Mouse (Mus musculus) forebrain, embryonic 16.5 days (tissue): Measurements from ENCODE around the gene Zfp865. TPM values are rescaled to one million over a fixed set of nuclear protein-coding genes. Genes with fewer than 3 reads are reported as not detected.
"Not testable (repeated sequence)": the region's sequence is repeated elsewhere in the genome, so short reads cannot be mapped to it uniquely, and the experiment has no call there.

Experiments
- ATAC-seq: fragments of 200-750 bp; cut with Nextera tagmentation; 2 replicates; pipeline ENCODE4 v1.8.0; 2017; ENCODE audit warnings: mild to moderate bottlenecking, moderate library complexity
- H3K27ac ChIP-seq: fragments of 300-500 bp; sonication (generic); 2 replicates; pipeline ENCODE4 v1.5.1; 2014; ENCODE audit warnings: low read length, control low read depth
- H3K27me3 ChIP-seq: fragments of 300-500 bp; sonication (generic); replicated peaks from 2 replicates; pipeline ENCODE4 v1.6.1; 2014; ENCODE audit warnings: low read length; ENCODE audit not compliant: control insufficient read depth, insufficient read depth
- H3K36me3 ChIP-seq: fragments of 300-500 bp; sonication (generic); 2 replicates; pipeline ENCODE4 v1.6.1; 2014; ENCODE audit not compliant: control insufficient read depth, insufficient read depth
- H3K4me1 ChIP-seq: fragments of 300-500 bp; sonication (generic); replicated peaks from 2 replicates; pipeline ENCODE4 v1.6.1; 2014; ENCODE audit warnings: low read length; ENCODE audit not compliant: control insufficient read depth, insufficient read depth
- H3K4me2 ChIP-seq: fragments of 300-500 bp; sonication (generic); 2 replicates; pipeline ENCODE4 v1.6.1; 2014; ENCODE audit warnings: mild to moderate bottlenecking, low read length, control low read depth
- H3K4me3 ChIP-seq: fragments of 300-500 bp; sonication (generic); replicated peaks from 2 replicates; pipeline ENCODE4 v1.5.1; 2014; ENCODE audit warnings: mild to moderate bottlenecking, low read length, control low read depth
- H3K9ac ChIP-seq: fragments of 300-500 bp; sonication (generic); replicated peaks from 2 replicates; pipeline ENCODE4 v1.6.1; 2014; ENCODE audit warnings: low read depth, low read length, control low read depth
- H3K9me3 ChIP-seq: fragments of 300-500 bp; sonication (generic); 2 replicates; pipeline ENCODE4 v1.6.1; 2016; ENCODE audit warnings: low read length; ENCODE audit not compliant: control insufficient read depth
- WGBS: fragments of 180-500 bp; shearing (Covaris S2); extraction: QIAGEN DNeasy Blood & Tissue Kit; methylation state at CpG from one replicate; pipeline ENCODE4 v1.1.7; 2014; 5-methylcytosine and 5-hydroxymethylcytosine counted together
- polyA plus RNA-seq: library from polyadenylated mRNA; unstranded; fragments of >200 nt; fragmentation: Nextera tagmentation; extraction: Ambion mirVana; gene quantifications from 2 replicates; pipeline ENCODE4 v1.2.1, GENCODE M21; 2015

Gene Zfp865
- polyA plus RNA-seq, 1 experiment from 2014 or later = 6.5 TPM

DNA sequence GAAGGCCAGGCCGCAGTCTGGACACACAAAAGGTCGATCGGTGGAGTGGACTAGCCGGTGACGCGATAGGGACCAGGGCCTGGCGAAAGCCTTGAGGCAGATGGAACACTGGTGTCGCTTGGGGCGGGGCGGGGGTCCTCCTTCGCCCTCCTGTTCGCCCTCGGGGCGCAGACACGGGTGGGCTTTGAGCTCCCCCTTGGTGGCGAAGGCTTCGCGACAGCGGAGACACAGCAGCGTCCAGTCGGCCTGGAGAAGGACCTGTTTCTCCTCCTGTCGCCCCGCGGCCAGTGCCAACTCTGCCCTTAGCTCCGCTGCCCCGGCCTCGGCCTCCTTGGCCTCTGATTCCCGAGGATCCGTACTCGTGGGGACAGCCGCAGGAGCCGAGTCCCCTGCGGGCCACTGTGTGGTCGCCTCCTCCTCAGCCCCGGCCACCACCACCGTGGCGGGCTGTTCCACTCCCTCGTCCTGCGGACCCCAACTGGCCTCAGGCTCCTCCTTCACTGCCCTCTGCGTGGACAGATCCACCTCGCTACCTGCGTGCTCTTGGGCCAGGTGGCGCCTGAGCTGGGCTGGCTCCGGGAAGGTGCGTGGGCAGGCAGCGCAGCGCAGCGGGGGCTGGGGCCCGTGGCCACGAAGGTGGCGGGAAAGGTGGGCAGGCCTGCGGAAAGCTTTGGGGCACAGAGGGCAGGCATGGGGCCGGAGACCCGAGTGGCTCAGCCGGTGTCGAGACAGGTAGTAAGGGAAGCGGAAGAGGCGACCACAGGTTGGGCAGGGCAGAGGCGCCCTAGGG, 26.0 kb upstream of the Zfp865 start:
- no peak overlapping the region for H3K27ac ChIP-seq
- no peak for ATAC-seq
- WGBS = 55% methylated on average over 58 of the region's 59 CpGs
- peaks cover 21% of the 10 kb centered on the region for H3K36me3 ChIP-seq
- H3K4me1 ChIP-seq = peaks cover 39% of the 10 kb centered on the region
- no peak overlapping the region for H3K9ac ChIP-seq
- H3K4me3 ChIP-seq = peak overlapping the region; percentile 2; the same call in 1 of the 2 replicates
- no peaks in the 10 kb centered on the region for H3K9me3 ChIP-seq
- H3K4me2 ChIP-seq = peak overlapping the region; percentile 90
- H3K27me3 ChIP-seq = no peaks in the 10 kb centered on the region

DNA sequence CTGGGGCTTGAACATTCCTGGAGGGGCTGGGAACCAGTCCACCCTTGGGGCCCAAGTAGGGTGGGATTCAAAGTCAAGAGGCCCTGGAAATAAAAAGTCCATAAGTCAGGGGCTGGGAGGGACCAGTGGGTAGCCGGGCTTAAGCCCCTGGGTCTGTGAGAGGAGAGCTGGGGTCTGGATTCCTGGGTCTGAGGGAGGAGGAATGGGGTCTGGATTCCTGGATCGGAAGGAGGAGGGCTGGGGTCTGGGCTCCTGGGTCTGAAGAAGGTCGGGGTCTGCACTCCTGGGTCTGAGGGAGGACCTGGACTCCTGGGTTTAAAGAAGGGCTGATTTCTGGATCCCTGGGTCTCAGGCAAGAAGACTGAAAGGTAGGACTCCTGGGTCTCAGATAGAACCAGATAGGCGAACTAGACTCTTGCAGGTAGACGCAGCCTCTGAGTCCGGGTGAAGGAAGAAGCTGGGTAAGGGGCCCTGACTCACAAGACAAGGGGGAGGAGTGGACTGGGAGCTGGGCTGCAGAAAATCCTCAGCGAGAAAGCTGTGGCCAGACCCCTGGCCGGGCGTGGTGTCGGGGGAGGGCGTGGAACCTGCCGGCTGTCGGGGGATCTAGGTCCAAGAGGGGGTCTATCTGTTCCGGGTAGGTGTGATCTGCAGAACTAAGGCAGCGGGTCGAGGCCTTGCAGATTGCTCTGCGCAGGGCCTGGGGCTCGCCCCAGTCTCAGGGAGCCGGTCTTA, 24.7 kb upstream of the Zfp865 start:
- peak overlapping the region; percentile 33 for H3K27ac ChIP-seq
- H3K4me2 ChIP-seq = peak overlapping the region; percentile 90
- H3K27me3 ChIP-seq = no peaks in the 10 kb centered on the region
- peak overlapping the region; percentile 73 for H3K9ac ChIP-seq
- H3K36me3 ChIP-seq = peaks cover 21% of the 10 kb centered on the region
- peak; percentile 2 for ATAC-seq
- H3K4me1 ChIP-seq = peaks cover 39% of the 10 kb centered on the region
- no peaks in the 10 kb centered on the region for H3K9me3 ChIP-seq
- WGBS = 4% methylated on average over 19 of the region's 19 CpGs
- peak overlapping the region; percentile 55 for H3K4me3 ChIP-seq

DNA sequence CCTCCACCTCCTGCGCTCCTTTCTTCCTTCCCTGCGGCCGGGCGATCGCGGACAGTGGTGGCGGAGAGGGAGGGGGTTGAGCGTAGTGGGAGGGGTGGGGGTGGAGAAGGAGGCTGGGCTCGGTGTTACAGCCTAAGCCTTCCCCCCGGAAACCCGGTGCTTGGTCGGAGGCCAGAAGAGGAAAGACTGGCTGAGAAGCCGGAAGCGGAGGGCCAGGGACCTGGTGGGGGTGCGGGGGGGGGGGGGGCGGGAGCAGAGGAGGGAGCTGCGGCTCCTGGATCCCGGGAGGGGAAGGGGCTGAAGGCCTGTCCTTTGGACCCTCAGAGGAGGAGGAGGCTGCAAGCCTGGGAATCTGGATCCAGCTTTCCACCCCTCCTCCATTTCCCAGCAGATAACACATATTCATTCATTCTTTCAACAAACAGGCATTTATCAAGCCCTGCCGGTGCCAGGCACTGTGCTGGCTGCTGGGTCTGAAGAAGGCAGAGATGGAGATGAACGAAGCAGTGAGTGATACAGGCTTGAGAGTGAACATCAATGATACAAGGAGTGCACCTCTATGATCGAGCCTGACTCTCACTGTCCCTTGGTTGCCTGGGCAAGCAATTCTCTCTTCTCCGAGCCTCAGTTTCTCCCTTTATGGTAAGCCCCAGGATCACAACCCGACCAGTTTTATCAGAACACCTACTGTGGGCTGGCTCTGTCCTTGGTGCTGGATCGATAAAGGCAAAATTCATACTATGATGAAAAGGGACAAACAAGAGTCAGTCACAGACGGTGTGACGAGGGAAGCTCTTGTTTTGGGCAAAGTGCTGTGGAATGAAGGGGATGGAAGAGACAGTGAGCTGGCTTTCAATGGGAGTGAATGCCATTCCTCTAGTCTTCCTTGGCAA, 23.9 kb upstream of the Zfp865 start, which contains the start of gene Zfp579:
TSS of gene Zfp579 (minus strand) at position 156 of the 893 bp plus-strand sequence.
- H3K4me3 ChIP-seq = peak within 1 kb of the TSS; percentile 55
- no peaks in the 10 kb centered on the region for H3K27me3 ChIP-seq
- WGBS = 3% methylated on average over 22 of the region's 26 CpGs
- peak within 1 kb of the TSS; percentile 90 for H3K4me2 ChIP-seq
- H3K9me3 ChIP-seq = no peaks in the 10 kb centered on the region
- peaks cover 21% of the 10 kb centered on the region for H3K36me3 ChIP-seq
- peak within 1 kb of the TSS; percentile 82 for H3K27ac ChIP-seq
- peak within 1 kb of the TSS; percentile 73 for H3K9ac ChIP-seq
- ATAC-seq = peak; percentile 84
- H3K4me1 ChIP-seq = peaks cover 39% of the 10 kb centered on the region

DNA sequence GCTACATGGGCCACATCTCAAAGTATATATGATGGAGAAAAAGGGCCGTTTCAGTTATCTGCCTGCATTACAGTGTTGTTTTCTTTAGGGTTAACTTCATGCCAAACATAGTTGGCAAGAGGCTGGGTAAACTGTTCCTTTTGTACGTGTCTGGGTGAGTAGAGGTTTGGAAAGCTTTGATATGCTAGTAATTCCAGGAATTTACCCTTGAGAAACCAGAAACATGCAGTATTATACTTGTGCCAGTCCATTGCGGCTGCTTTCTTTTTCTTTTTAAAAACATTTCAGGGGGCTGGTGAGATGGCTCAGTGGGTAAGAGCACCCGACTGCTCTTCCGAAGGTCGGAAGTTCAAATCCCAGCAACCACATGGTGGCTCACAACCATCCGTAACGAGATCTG, 23.2 kb upstream of the Zfp865 start:
- H3K36me3 ChIP-seq = peaks cover 14% of the 10 kb centered on the region
- no peak for ATAC-seq
- H3K4me3 ChIP-seq = peak overlapping the region; percentile 55
- H3K27ac ChIP-seq = no peak overlapping the region
- 66% methylated on average over 6 of the region's 8 CpGs for WGBS
- H3K4me2 ChIP-seq = peak overlapping the region; percentile 90
- no peaks in the 10 kb centered on the region for H3K9me3 ChIP-seq
- H3K27me3 ChIP-seq = no peaks in the 10 kb centered on the region
- peaks cover 39% of the 10 kb centered on the region for H3K4me1 ChIP-seq
- peak overlapping the region; percentile 73 for H3K9ac ChIP-seq

DNA sequence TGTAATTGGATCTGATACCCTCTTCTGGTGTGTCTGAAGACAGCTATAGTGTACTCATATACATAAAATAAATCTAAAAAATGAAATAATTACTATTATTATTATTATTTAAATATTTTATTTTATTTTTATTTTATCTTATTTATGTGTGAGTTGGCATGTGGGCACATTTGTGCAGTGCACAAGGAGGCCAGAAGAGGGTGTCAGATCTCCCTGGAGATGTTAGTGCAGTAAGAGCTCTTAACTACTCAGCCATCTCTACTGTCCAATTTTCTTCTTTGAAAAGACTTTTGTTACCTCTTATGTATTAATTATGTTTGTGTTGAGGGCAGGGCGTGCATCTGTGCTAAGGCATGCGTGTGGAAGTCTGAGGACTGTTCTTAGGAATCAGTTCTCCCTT, 20.3 kb upstream of the Zfp865 start:
- H3K9ac ChIP-seq = no peak overlapping the region
- H3K4me3 ChIP-seq = no peak overlapping the region
- ATAC-seq = no peak
- no peaks in the 10 kb centered on the region for H3K27me3 ChIP-seq
- no peak overlapping the region for H3K27ac ChIP-seq
- WGBS = 64% methylated on average over 2 of the region's 2 CpGs
- H3K4me1 ChIP-seq = peaks cover 17% of the 10 kb centered on the region
- no peaks in the 10 kb centered on the region for H3K9me3 ChIP-seq
- no peak overlapping the region for H3K4me2 ChIP-seq
- no peaks in the 10 kb centered on the region for H3K36me3 ChIP-seq

DNA sequence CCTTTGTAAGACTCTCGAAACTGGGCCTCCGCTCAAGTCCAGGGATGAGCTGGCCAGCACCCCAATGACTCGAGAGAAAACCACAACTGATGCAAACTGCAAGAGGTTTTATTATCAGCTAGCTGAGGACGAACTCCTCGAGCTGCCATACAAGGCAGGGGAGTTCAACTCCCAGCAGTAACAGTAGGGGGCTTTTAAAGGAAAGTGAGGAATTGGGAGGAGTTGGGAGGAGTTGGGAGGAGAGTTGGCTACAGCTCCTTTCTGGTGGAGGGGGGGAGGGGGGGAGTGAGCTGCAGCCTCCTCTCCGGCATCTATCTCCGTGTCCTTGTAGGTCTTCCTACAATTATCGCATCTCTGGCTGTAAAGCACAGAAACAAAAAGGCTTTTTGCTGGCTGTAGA, 17.3 kb upstream of the Zfp865 start:
- WGBS = 59% methylated on average over 8 of the region's 8 CpGs

DNA sequence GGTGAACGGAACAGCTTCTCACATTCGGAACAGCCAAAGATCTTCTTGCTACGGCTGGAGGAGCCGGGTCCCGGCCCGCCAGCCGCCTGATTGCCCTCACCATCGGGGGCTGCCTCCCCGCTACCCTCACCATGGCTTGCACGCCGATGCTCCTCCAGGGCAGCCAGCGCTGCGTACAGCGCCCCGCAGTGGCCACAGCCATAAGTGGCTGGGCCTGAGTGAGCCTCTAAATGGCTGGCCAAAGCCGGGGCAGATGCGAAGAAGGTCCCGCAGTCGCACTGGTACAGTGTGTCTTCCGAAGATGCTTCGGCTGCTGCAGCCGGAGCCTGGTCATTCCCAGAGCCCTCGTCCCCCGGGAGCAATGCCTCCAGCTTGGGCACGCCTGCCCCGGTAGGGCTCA, 11.9 kb upstream of the Zfp865 start:
- 96% methylated on average over 26 of the region's 26 CpGs for WGBS
- no peaks in the 10 kb centered on the region for H3K27me3 ChIP-seq
- H3K36me3 ChIP-seq = peaks cover 50% of the 10 kb centered on the region
- no peak overlapping the region for H3K27ac ChIP-seq
- no peak overlapping the region for H3K4me3 ChIP-seq
- no peak for ATAC-seq
- H3K4me2 ChIP-seq = no peak overlapping the region
- no peak overlapping the region for H3K9ac ChIP-seq
- H3K9me3 ChIP-seq = no peaks in the 10 kb centered on the region
- H3K4me1 ChIP-seq = 0 out of 2 replicates have a peak, but pooled peaks cover 2% of the 10 kb centered on the region

More for the DNA sequence above, 17.3 kb upstream of the Zfp865 start:
- not testable (repeated sequence) for H3K9me3 ChIP-seq, H3K9ac ChIP-seq, ATAC-seq, H3K4me1 ChIP-seq, H3K27ac ChIP-seq, H3K4me2 ChIP-seq, H3K4me3 ChIP-seq, H3K27me3 ChIP-seq
- H3K36me3 ChIP-seq = peaks cover 13% of the 10 kb centered on the region

DNA sequence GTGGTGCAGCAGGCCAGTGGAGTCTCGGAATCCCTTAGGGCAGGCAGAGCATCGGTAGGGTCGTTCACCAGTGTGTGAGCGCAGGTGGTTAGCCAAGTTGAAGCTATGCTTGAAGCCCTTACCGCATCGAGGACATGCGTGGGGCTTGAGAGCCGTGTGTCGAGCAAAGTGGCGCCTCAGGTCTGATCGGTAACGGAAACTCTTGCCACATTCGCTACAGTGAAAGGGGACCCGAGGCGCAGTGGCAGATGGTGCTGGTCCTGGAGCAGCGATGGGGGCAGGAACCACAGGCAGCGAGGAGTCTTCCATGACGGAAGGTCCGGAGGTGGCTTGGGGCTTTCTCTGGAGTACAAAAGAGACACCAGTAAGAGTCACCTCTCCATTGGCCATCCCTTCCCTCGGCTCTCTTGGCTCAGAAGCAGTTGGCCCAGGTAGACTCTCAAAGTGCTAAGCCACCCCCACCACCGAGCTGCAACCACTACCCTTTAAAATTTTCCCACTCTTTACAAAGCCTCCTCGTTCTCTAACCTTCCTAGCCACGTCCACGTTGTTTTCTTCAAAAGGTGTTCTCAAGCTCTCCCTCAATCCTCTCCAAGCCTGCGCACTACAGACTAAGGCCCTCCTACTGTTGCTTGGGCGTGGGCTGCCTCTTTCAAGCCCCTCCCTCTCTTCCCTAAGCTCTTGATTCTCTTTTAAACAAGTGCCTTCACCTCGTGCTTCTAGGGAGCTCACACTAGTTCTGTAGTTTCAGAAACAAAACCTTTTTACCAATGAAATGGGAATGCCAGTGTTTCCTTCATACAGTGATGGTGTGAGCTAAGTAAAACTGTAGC, 7.3 kb upstream of the Zfp865 start:
- H3K4me1 ChIP-seq = peaks cover 12% of the 10 kb centered on the region
- no peak overlapping the region for H3K4me2 ChIP-seq
- H3K9ac ChIP-seq = no peak overlapping the region
- ATAC-seq = no peak
- H3K36me3 ChIP-seq = peaks cover 36% of the 10 kb centered on the region
- no peaks in the 10 kb centered on the region for H3K27me3 ChIP-seq
- H3K9me3 ChIP-seq = no peaks in the 10 kb centered on the region
- H3K27ac ChIP-seq = no peak overlapping the region
- H3K4me3 ChIP-seq = no peak overlapping the region
- WGBS = 91% methylated on average over 27 of the region's 27 CpGs
